In the genomic region with DNA sequence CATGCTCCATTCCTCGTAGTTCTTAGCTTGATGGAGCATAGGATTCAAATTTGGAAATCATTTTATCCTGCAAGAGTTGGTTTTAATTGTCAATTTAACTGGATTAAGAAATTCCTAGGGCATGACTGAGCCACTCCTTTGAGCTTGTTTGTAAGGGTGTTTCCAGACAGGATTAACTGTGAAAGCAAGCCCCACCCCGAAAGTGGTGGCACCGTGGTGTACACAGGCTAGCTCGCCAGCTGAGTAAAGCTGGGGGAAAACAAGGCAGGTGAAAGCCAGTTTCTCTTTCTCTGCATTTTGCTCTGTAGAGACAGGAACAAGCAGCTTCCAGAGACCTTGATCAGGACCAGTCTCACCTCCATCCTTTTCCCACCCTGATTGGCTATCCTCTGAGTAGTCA, we compare ENCODE assay signal across 13 mouse cellular contexts.
"Had no signal": no experiment of that assay in that cellular context is flagged by ENCODE, and none has a peak within 500 bp of the region (broad histone marks: within the 10 kb centered on the region; RNA-seq: fewer than 3 reads in every experiment).

No protein-coding gene starts in this region.

- H3K27me3 ChIP-seq: kidney, embryonic 15.5 days; liver, embryonic 15.5 days had no signal

- H3K36me3 ChIP-seq: kidney, embryonic 15.5 days; limb, embryonic 10.5 days; liver, embryonic 15.5 days had no signal

- H3K4me2 ChIP-seq: kidney, embryonic 15.5 days; liver, embryonic 11.5 days; liver, embryonic 15.5 days had no signal

- H3K4me1 ChIP-seq: kidney, embryonic 15.5 days; limb, embryonic 10.5 days; liver, embryonic 15.5 days had no signal

- H3K9me3 ChIP-seq: kidney, embryonic 15.5 days; limb, embryonic 10.5 days; liver, embryonic 15.5 days had no signal

- DNase-seq: kidney, adult 2 months; kidney, postnatal 14 days; lung, adult 2 months; lung, postnatal 36 days; right cerebral cortex, postnatal 14 days; thymus, adult 18-20 months; thymus, postnatal 14 days had no signal

- H3K4me3 ChIP-seq: kidney, embryonic 15.5 days; left cerebral cortex, adult 2 months; limb, embryonic 10.5 days; liver, embryonic 15.5 days had no signal

- ATAC-seq: lung, postnatal 0 days had no signal

- H3K27ac ChIP-seq: kidney, embryonic 15.5 days; left cerebral cortex, adult 2 months; limb, embryonic 10.5 days; liver, embryonic 15.5 days had no signal

- H3K9ac ChIP-seq: kidney, embryonic 15.5 days; liver, embryonic 15.5 days had no signal
